Mouse (Mus musculus) cortical plate, adult 2 months (tissue): ENCODE data around the gene Lrsam1. TPM values are rescaled to one million over a fixed set of nuclear protein-coding genes. Genes with fewer than 3 reads are reported as not detected.

Source experiments
- H3K27ac ChIP-seq: fragments of 200-500 bp; 2 replicates; pipeline ENCODE4 v1.5.1; 2012; ENCODE audit warnings: low read length, control low read depth, inconsistent platforms; ENCODE audit not compliant: insufficient read depth
- H3K4me1 ChIP-seq: fragments of 200-500 bp; 2 replicates; pipeline ENCODE4 v1.6.1; 2011; ENCODE audit warnings: low read length; ENCODE audit not compliant: control insufficient read depth, insufficient read depth
- H3K4me3 ChIP-seq: fragments of 200-500 bp; 2 replicates; pipeline ENCODE4 v1.5.1; 2011; ENCODE audit warnings: mild to moderate bottlenecking, low read length, control low read depth; ENCODE audit not compliant: insufficient read depth
- CTCF ChIP-seq: fragments of 200-500 bp; IDR thresholded peaks from 2 replicates; pipeline ENCODE4 v1.5.1; 2011; ENCODE audit warnings: mild to moderate bottlenecking, control low read depth, low read length; ENCODE audit not compliant: insufficient read depth; ENCODE audit errors: extremely low read depth
- POLR2A ChIP-seq: fragments of 200-500 bp; IDR thresholded peaks from 2 replicates; pipeline ENCODE4 v1.6.1; 2011; ENCODE audit warnings: mild to moderate bottlenecking, low read length, control low read depth; ENCODE audit not compliant: insufficient read depth; ENCODE audit errors: extremely low read depth
- polyA plus RNA-seq: library from polyadenylated mRNA; depleted of rRNA; stranded (reverse); fragments of >200 nt; gene quantifications from 2 replicates; pipeline ENCODE4 v1.2.3, GENCODE M21; 2012

The Lrsam1 gene
- polyA plus RNA-seq, 1 experiment: 25.9 TPM

- Histone ChIP-seq H3K4me1 (peaks cover under 1% of the 10 kb centered on the region; the same call in 1 of the 2 replicates), H3K4me3 (no peak overlapping the region)
- TF ChIP-seq POLR2A: no peak
Observed at GRCm38 (mm10) chr2:32985844-32986243, 24.4 kb upstream of the Lrsam1 start.

GRCm38 (mm10) chr2:32983617-32984016 lies 22.2 kb upstream of the Lrsam1 start:
- no peak overlapping the region for H3K4me3 ChIP-seq
- TF ChIP-seq POLR2A: no peak
- H3K27ac ChIP-seq: no peak overlapping the region
- peaks cover 6% of the 10 kb centered on the region; the same call in 1 of the 2 replicates for H3K4me1 ChIP-seq

More at GRCm38 (mm10) chr2:32985844-32986243, 24.4 kb upstream of the Lrsam1 start:
- H3K27ac ChIP-seq: no peak overlapping the region

GRCm38 (mm10) chr2:32982700-32983099 lies 21.3 kb upstream of the Lrsam1 start:
- peaks cover 6% of the 10 kb centered on the region; the same call in 1 of the 2 replicates for H3K4me1 ChIP-seq
- TF ChIP-seq POLR2A: no peak
- TF ChIP-seq CTCF: no peak
- no peak overlapping the region for H3K27ac ChIP-seq
- H3K4me3 ChIP-seq: no peak overlapping the region; the same call in 1 of the 2 replicates

GRCm38 (mm10) chr2:32981725-32982271 lies 20.4 kb upstream of the Lrsam1 start, which contains the start of gene Slc2a8:
Gene Slc2a8, minus strand, starts transcription at chr2:32982083.
- H3K4me3 ChIP-seq: peak within 1 kb of the TSS; percentile 44
- no peak within 1 kb of the TSS for H3K27ac ChIP-seq
- peaks cover 7% of the 10 kb centered on the region; the same call in 1 of the 2 replicates for H3K4me1 ChIP-seq
- TF ChIP-seq POLR2A (peak; percentile 79), CTCF (no peak)

GRCm38 (mm10) chr2:32981281-32981680 lies 19.9 kb upstream of the Lrsam1 start:
- H3K27ac ChIP-seq: no peak overlapping the region
- TF ChIP-seq POLR2A: no peak
- TF ChIP-seq CTCF: no peak
- peaks cover 7% of the 10 kb centered on the region; the same call in 1 of the 2 replicates for H3K4me1 ChIP-seq
- H3K4me3 ChIP-seq: peak overlapping the region; percentile 44

- Histone ChIP-seq H3K27ac (no peak overlapping the region), H3K4me1 (peaks cover 7% of the 10 kb centered on the region; the same call in 1 of the 2 replicates), H3K4me3 (no peak overlapping the region)
- TF ChIP-seq CTCF: no peak
- no peak for TF ChIP-seq POLR2A
Observed at GRCm38 (mm10) chr2:32979675-32980074, 18.3 kb upstream of the Lrsam1 start.

- no peak overlapping the region for H3K4me3 ChIP-seq
- TF ChIP-seq CTCF (no peak), POLR2A (no peak)
- H3K27ac ChIP-seq: no peak overlapping the region
- peaks cover 7% of the 10 kb centered on the region; the same call in 1 of the 2 replicates for H3K4me1 ChIP-seq
Observed at GRCm38 (mm10) chr2:32978675-32979074, 17.3 kb upstream of the Lrsam1 start.

GRCm38 (mm10) chr2:32977114-32977513 lies 15.7 kb upstream of the Lrsam1 start:
- Histone ChIP-seq H3K27ac (no peak overlapping the region), H3K4me3 (no peak overlapping the region), H3K4me1 (peaks cover 7% of the 10 kb centered on the region; the same call in 1 of the 2 replicates)
- TF ChIP-seq CTCF (no peak), POLR2A (no peak)

GRCm38 (mm10) chr2:32974216-32974615 lies 12.8 kb upstream of the Lrsam1 start:
- Histone ChIP-seq H3K27ac (no peak overlapping the region), H3K4me1 (peaks cover 1% of the 10 kb centered on the region; the same call in 1 of the 2 replicates), H3K4me3 (no peak overlapping the region)
- TF ChIP-seq CTCF (no peak), POLR2A (no peak)

GRCm38 (mm10) chr2:32971235-32971634 lies 9.8 kb upstream of the Lrsam1 start:
- H3K4me1 ChIP-seq: 0 out of 2 replicates have a peak, but pooled peaks cover 1% of the 10 kb centered on the region
- no peak overlapping the region for H3K4me3 ChIP-seq
- H3K27ac ChIP-seq: no peak overlapping the region
- TF ChIP-seq POLR2A (no peak), CTCF (no peak)
